Mouse (Mus musculus): ENCODE measurements around the gene Map2k5.

The Map2k5 gene

DNA sequence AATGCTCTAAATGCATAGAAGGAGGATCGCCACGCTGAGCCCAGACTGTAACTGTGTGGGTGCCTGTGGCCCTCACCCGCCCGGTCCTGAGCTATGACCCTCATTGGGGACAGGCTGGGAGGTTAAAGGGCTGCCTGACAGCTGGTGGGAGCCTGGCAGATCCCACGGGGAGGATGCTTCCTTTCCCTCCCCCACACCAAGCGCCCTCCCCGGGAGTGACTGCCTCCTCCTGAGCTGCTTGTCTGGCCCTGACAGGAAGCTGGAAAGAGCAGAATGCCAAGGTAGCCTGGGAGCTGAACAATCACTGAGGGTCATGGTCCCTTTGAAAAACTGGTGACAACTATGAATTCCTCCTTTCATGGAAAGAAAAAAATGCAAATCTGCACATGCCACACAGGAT, 190.4 kb downstream of the Map2k5 start:
- no peak for DNase-seq (ENCODE audit: low spot score in 2 of 2)

DNA sequence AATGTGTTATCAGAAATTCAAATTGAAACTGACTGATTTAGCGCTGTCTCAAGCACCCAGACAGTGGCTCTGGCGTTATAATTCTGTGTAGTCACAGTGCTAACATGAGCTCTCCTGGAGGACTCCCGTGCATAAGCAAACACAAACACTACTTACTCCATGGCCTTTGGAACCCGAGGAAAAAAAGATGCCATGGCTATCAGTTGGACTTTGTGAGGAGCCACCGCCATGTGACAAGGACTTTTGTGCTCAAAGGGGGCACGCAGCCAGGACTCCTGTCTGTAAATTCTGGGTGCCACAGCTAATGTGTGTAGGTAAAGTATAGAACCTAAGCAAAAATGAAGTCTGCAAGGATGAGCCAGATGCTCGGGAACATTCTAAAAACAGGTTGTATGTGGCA, 192.5 kb downstream of the Map2k5 start:
- DNase-seq (ENCODE audit: low spot score in 2 of 2), result no peak

DNA sequence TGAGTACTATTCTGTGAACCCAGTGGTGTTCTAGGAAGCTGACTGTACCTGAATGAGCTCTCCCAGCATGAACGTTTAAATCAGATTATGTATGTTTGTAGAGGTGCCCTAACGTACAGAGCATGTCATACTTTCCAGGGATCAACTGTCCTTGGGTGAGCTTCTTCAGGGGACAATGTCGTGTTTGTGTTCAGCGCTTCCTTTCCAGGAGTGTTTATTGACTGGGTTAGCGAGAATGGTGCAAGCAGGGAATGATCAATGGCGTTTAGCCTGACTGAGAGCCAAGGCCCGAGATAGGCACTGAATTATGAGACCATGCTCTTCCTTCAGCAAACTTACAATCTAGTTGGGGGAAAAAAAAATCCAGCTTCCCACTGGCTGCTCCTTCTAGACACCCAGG, 193.8 kb downstream of the Map2k5 start:
- DNase-seq (ENCODE audit: low spot score in 2 of 2), result no peak

DNA sequence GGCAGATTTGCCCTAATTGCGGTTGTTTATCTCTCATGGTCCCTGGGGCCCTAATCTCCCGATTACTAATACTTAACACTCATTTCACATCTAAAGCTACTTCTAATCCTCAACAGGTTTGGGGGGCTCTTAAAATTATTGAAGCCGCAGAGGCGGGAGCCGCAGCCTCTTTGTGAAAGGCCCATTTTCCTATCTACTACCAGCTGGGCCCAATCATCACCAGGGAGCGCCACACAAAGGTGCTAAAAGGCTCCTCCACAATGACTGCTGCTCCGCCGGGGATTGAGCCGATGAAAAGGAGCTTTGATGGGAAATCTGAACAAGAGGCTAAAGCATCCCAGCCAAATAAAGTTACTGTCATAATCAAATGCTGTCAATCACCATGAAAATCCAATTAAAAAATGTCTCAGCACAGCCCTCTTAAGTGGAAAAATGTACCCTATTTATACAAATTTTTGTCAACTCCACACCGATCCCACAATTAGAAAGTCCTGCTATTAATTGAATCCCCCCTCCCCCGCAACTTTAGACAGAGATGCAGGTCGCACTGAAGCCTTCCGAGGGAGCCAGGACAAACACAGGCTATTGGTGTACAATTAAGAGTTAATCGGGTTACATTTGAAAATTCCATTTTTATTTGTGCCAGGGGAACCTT, 195.3 kb downstream of the Map2k5 start:
- DNase-seq (ENCODE audit: low spot score in 2 of 2), result no peak

DNA sequence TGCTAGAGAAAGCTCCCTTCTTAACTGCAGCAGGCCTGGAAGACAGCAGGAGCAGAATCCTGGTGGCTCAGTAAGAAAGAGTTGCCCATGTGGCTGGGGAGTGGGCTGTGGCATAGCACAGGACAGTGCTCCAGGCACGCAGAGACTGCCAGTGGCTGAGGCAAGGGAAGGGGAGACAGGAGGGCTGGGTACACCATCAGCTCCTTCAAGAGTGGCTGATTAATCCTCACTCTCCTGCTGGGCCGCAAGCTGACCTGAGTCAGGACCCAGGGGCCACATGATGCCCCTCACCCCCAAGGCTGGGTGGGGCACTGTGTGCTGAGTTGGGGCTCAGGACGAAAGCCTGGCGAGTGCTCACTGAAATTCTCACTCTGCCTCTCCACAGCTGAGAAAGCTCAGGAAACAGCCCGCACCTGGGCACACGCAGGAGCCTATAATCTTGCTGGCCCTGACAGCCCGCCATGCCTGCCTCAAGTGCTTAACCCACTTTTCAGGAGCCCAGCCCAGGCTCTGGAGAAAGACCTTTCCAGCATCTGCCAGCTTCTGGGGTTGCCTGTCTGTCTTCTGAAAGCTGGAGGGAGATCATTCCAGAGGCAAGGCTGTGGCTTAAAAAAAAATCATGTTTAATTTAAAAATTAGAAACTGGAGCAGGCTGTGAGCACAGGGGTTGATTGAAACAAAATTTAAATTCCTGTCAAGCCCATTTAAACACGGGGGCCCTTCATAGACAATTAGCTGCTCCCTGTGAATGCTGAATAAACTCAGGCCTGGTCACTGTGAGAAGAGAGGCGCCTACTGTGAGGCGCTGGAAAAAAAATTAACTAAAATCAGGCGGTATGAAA, 196.1 kb downstream of the Map2k5 start:
- no peak for DNase-seq (ENCODE audit: low spot score in 2 of 2)

DNA sequence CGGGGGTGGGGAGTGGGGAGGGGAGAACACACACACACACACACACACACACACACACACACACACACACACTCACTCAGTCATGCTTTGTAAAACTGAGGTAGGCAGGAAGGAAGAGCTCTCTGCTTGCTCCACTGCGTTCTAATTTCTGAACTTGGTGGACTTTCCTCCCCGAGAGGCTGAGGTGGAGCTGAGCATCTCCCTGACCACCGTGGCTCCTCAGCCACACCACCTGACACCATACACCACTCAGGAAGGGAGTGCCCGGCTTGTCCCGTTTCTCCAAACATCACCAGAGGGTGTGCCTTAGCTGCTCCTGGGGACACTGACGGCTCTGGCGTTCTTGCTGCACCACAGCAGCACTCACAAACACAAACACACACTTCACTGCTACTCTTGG, 199.4 kb downstream of the Map2k5 start:
- no peak for DNase-seq (ENCODE audit: low spot score in 2 of 2)

DNA sequence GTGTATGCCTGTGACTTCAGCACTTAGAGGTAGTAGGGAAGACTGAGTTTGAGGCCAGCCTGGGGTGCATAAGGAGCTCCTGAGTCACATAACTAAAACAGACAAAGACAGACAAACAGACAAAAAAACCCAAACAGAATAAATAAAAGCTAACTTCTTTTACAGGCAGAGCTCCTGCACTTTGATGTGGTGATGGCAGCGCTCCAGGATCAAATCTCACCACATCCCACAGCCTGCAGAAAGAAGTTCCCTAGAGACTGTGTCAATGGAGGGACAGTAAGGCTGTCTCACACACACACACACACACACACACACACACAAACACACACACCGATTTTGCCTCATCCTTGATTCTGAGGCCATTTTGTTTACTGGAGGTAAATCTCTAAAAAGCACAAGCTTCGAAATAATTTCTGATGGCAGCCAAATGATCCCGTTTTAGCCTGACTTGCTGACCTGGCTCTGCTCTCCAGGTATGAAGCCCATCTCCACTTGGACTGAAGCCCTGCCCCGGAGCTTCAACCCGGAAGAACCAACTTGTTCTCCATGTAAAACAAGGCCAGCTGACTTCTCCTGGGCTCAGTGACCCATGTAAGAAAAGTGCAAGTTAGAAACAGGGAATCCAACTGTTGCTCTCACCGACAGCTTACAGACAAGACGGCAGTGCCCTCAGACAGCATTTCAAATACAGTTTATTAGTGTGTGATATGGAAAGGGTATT, 203.5 kb downstream of the Map2k5 start:
- DNase-seq (ENCODE audit: low spot score in 2 of 2), result no peak

DNA sequence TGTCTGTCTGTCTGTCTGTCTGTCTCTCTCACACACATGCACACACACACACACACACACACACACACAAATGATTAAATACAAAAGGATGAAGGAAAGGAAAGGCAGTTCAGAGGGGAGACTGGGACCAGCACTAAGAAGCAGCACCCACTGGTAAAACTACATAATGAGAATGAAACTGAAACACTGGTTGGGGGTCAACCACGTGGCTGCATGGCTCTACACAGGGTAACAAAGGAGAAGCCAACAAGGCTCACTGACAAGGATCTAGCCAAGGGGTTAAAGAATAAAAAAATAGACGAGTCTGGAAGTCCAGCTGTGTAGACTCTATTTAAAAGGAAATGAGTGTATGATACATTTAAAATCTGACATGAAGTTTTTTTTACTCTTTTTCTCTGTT, 205.8 kb downstream of the Map2k5 start:
- no peak for DNase-seq (ENCODE audit: low spot score in 2 of 2)

DNA sequence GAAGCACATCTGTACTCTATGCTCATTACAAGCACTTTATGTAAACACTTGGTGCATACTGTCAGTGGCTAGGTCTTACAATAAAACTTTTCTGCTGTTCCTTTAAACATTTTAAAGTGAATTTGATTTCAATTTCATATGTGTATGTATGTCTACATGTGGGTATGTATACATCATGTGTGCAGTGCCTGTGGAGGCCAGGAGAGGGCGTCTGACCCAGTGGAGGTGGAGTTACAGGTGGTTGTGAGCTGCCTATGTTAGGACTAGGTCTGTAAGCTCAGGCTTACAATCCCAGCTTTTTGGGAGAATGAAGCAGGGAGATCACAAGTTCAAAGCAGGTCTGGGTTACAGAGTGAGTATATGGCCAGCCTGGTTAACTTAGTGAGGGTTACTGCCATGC, 208.6 kb downstream of the Map2k5 start:
- no peak for DNase-seq (ENCODE audit: low spot score in 2 of 2)

DNA sequence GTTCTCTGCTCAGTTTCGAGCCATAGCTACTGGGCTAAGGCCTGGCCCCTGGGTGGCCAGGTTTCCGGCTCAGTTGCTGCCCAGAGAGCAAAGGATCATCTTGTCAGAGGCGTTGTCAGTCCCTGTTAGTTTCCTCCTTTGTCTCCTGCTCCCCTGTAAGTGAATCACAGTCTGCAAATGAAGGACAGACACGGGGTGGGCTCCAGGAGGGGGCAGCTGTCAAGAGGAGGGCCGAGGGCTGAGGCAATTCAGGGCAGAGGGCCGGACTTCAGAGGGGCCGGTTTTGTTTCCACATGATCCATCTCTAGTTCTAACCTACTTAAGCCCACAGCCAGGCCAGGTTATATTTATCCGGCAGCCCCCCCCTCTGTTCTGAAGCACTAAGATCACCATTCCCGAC, 212.6 kb downstream of the Map2k5 start:
- DNase-seq (ENCODE audit: low spot score in 2 of 2), result no peak

DNA sequence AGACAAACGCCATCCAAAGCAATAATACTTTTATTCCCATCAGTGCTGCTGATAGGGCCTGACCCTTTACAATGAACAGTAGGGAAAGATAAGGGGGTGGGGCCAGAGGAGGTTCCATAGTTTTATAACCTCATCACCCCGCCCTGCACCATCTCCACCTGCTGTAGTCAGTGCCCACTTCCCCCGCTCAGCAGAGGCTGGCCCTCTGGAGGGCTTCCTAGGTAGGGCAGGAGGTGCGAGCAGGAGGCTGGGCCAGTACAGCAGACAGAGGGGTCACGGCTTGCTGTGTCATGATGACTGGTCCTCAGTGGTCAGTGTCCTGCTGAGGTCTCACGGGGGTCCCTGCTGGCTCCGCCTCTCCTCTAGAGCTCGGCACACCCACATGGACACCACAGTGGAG, 213.9 kb downstream of the Map2k5 start:
- no peak for DNase-seq (ENCODE audit: low spot score in 2 of 2)

DNA sequence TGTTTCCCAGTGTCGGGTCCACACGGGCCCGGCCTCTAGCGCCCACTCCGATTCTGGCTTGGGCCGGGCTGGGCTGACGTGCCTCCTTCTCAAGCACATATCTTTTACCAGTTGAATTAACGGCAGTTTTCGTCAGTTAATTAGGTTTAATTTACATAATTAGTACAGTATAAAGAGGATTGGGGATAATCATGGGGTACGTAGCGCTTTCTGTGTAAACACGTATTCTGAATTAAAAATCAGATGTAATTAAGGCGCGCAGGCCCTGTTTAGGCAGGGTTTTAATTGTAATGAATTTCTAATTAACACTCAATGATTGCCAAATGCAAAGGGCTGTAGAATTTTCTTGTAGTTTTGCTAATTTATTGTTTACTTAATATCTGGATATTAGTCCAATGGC, 225.8 kb downstream of the Map2k5 start:
- DNase-seq (ENCODE audit: low spot score in 2 of 2), result no peak

DNA sequence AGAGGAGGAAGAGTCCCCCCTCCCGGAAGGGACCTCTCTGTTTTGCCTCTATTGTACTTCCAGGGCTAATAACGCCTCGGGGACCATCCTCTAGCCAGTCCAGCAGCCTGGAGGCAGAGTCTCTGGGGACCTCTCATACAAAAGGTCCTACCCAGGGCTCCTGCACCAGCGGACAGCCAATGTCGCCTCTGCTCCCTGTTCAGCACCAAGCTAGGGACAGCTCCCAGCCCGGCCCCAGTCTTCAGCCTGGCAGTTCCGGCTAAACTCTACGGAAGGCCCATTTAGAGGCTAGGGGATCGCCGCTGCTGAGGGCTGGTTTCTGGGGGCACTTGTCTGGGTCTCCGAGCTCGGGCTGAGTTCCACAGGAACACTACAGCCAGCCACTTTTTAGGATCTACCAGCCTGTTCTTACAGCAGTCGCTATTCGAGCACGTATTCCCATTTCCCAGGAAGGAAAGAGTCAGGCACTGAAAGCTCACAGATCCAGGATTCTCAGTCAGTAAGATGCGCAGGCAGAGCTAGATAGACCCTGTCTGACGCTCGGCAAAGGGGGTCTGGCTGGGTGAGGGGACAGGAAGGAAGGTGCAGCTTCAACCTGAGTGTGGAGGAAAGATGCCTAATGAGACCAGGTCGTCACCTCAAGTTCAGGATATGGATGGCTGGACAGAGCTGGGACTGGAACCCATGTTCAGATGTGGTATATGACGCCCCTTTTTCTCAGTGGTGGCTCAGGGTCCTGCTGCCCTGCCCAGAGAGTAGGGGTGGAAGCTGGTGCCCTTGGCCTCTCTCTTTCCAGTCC, 226.4 kb downstream of the Map2k5 start:
- DNase-seq (ENCODE audit: low spot score in 2 of 2), result peak in 1 of 2 experiments; percentile 49

DNA sequence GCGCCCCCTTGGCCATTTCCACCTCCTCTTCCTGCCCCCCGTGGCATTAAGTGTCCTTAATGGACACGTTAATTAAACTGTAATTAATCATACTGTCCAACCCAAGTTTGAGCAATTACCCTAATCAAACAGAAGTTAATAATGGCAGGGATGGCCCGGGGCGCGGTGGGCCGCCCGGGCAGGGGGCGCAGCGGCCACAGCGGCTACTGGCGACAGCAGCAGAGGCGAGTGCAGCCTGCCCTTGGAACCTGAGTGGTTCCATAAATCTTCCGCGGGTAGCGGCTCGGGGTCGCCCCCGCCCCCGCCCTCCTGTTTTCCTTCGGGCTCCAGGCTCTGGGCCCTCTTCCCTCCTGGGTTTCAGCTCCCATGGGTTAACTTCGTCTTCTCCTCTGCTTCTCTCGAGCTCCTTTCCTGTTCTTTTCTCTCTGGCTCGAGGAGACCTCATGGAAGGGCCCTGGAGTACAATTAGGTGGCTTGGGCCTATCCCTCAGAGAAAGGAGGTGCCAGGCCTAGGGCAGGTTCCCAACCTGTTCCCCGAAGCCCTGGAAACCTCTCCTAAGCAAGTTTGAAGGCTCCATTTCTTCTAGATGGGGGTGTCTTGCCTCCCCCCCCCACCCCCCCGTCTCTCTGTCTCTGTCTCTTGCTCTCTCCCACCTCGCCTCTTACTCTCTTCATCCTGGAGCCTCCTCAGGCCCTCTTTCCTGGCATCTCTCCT, 227.5 kb downstream of the Map2k5 start:
- DNase-seq (ENCODE audit: low spot score in 2 of 2), result no peak

DNA sequence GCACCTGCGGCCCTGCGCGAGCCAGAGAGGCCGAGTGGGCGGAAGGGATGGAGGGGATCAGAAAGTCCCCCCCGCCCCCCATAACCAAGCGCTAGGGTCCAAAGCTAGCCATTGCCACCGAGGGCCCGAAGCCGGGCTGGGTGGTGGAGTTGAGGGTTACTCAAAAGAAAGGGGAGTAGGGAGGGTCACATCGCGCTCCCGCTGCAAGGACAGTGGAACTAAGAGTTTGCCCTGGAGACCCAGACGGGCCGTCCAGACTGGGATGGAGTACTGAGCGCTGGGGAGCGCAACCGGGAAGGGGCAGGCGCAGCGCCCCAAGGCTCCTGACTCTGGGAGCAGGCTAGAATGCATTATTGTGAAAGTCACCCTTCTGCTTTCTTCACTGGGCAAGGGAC, 228.3 kb downstream of the Map2k5 start:
- no peak for DNase-seq (ENCODE audit: low spot score in 2 of 2)

DNA sequence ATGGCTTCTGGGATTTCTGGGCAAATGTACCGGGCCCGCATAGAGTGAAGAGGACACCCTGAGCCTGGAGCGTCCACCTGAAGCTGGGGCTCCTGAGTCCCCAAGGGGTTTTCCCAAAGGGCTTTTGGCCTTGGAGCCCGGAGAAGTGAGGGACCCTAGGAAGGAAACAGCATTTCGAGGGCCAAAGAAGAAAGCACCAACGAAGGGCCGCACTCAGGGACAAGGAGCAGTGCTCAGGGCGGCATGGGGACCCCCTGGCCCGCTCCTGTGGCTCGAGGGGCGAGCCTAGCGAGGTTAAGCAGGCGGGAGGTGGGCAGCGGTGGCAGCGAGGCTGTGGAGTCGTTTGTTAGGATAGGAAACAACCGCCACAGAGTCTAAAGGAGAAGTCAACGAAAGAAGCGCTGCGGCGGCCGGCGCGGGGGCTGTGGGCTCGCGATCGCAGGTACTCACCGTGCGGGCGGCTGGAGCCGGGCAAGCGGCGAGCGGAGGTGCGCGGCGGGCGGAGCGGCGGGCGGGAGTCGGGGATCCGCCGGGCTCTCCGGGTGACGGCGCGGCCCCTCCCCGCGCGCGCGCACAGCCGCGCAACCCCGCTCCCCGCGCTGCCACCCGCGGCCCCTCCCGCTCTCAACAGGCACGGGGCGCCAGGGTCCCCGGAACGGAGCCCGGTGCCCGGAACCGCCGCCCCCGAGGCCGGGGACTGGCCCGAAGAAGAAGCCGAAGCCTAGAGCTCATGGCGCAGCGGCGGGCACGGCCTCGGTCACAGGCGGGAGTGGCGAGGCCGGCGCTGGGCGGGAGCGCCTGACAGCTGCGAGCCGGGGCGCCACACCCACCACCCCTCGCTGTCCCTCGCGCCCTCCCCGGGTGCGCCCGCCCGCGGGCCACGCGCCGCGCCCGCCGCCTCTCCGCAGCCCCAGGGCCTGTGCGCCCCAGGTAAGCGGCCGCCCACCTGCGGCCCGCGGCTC, 229.0 kb downstream of the Map2k5 start, which contains the start of gene Skor1:
TSS of gene Skor1 (minus strand) at position 552 of the 962 bp plus-strand sequence.
- no peak for DNase-seq (ENCODE audit: low spot score in 2 of 2)

DNA sequence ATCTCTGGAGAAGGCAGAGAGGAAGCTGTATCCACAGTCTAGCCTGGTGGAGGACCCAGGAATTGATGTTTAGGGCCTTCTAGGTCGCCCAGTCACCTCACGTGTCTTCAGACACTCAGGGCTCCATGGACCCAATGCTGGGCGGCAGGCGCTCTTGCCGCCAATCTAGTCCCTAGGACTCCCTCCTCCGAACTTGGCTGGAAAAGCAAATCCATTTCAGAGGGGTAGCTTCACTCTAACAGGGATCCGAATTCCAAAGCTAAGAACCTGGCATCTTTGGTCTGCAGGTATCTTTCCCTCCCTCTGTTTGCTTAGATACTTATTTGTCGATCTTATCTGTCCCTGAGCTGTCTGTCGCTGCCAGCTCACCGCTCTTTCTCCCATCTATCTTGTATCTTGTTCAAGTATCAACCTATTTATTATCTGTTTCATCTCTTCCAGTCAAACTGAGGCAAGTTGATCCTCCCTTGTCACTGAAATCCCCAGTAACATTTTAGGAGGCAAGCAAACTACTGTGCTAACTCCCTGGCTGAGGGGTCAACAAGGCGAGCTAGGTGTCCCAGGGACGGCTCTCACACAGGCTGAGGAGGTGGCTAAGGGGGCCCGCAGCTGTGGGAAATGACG, 229.8 kb downstream of the Map2k5 start:
- DNase-seq (ENCODE audit: low spot score in 2 of 2), result no peak

DNA sequence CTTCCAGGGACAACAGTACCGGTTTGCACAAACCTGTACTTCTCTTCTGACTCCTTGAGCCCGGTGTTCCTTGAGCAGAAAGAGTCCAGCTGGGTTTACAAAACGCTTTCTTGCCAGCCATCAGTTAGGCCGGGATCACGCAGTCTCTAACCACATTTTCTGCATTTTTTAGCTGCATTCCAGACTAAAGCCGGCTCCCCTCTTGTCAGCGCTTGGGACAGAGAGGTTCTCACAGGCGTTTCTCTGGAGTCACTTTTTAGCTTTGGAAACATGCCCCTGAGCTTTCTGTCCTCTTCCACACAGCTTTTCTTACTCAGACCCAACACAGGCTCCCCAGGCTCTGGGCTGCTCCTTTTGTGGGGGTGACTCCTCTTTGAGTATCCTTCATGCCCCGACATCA, 230.4 kb downstream of the Map2k5 start:
- DNase-seq (ENCODE audit: low spot score in 2 of 2), result no peak

DNA sequence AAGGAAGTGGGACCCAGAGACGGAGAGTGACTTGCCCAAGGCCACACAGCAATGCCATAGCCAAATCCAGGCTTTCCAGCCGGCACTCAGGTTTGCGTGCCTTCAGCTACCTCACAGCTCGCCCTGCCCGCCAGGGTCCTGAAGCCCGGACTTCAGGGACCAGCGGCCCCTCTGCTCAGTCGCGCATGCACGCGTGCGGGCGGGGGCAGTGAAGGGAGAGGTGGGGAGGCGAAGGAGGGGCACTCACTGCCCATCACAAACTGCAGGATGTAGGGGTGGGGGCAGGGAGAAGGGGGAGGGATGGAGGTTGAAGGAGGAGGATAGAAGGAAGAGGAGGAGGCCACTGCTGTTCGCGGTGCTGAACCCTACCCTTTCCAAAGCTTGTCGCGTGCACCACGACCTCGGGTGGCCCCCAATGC, 230.8 kb downstream of the Map2k5 start:
- DNase-seq (ENCODE audit: low spot score in 2 of 2), result no peak

Data from spleen, postnatal 14 days (tissue).